Mouse (Mus musculus) bone marrow, adult 2 months (tissue): Measurements from ENCODE around the gene Patj. TPM values are rescaled to one million over a fixed set of nuclear protein-coding genes. Genes with fewer than 3 reads are reported as not detected.

Experiments
- H3K27ac ChIP-seq: fragments of 200-500 bp; 2 replicates; pipeline ENCODE4 v1.5.1; 2012; ENCODE audit warnings: low read depth, mild to moderate bottlenecking, control low read depth, inconsistent platforms, low read length; ENCODE audit not compliant: control insufficient read depth, poor library complexity, insufficient read depth
- H3K4me1 ChIP-seq: fragments of 200-500 bp; 2 replicates; pipeline ENCODE4 v1.6.1; 2011; ENCODE audit warnings: low read length; ENCODE audit not compliant: control insufficient read depth, insufficient read depth
- H3K4me3 ChIP-seq: fragments of 200-500 bp; replicated peaks from 2 replicates; pipeline ENCODE3; 2011; ENCODE audit warnings: mild to moderate bottlenecking, low read depth, low read length, control low read depth; ENCODE audit not compliant: control insufficient read depth
- CTCF ChIP-seq: fragments of 200-500 bp; IDR thresholded peaks from 2 replicates; pipeline ENCODE4 v1.5.1; 2011; ENCODE audit warnings: low read length, control low read depth; ENCODE audit not compliant: control insufficient read depth, insufficient read depth
- POLR2A ChIP-seq: fragments of 200-500 bp; IDR thresholded peaks from 2 replicates; pipeline ENCODE4 v1.6.1; 2011; ENCODE audit warnings: low read depth, mild to moderate bottlenecking, control low read depth, low read length, borderline replicate concordance; ENCODE audit not compliant: control insufficient read depth
- WGBS: fragments of 180-500 bp; shearing (Covaris S2); methylation state at CpG from one replicate; pipeline ENCODE4 v1.1.7; 2018; 5-methylcytosine and 5-hydroxymethylcytosine counted together
- polyA plus RNA-seq: library from polyadenylated mRNA; stranded (reverse); fragments of >200 nt; gene quantifications from 2 replicates; pipeline ENCODE4 v1.2.4, GENCODE M21; 2011; ENCODE audit warnings: low replicate concordance; ENCODE audit not compliant: missing spikeins, insufficient read depth, insufficient read length

The Patj gene
- polyA plus RNA-seq, 1 experiment: 2.8 TPM

DNA sequence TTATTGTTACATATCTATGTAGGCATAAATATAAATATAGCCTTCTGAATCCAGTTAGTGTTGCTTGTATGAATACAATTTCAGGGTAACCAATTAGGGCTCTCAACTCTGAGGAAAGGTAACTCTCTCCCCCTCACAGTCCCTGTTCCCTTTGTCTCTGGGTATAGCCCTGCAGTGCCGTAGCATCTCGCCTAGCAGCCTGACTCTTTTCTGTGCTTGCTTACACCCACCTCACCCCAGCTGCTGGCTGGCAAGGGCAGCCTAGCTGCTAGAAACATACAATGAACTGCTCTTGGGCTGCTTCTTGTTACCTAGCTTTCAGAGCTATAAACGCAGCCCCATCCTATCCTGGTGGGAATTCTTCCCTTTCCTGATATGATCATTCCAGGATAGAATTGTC lies 147.4 kb downstream of the Patj start:
- Histone ChIP-seq H3K4me3 (no peak overlapping the region), H3K27ac (no peak overlapping the region), H3K4me1 (no peaks in the 10 kb centered on the region)
- TF ChIP-seq POLR2A: no peak
- TF ChIP-seq CTCF: no peak
- 81% methylated on average over 3 of the region's 3 CpGs for WGBS

DNA sequence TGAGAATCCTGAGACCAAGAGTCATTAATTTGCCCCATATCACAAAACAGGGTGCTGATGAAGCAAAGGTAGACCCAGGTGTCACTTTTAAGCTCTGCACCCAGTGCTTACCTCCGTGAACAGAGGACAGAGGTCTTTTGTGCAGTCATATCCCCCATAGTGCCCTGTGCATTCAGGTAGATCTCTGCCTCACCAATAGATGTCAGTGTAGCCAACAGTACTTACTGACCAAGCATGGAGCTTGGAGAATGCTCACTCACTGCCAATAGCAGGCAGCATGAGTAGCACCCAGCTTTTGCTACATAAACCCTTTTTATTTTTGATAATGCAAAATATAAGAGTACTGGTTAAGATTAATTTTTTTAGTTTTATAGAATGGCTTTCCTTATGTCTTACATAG lies 149.8 kb downstream of the Patj start:
- Histone ChIP-seq H3K4me3 (no peak overlapping the region), H3K4me1 (no peaks in the 10 kb centered on the region), H3K27ac (no peak overlapping the region)
- no peak for TF ChIP-seq POLR2A
- no peak for TF ChIP-seq CTCF
- 43% methylated on average over 1 of the region's 1 CpGs for WGBS

DNA sequence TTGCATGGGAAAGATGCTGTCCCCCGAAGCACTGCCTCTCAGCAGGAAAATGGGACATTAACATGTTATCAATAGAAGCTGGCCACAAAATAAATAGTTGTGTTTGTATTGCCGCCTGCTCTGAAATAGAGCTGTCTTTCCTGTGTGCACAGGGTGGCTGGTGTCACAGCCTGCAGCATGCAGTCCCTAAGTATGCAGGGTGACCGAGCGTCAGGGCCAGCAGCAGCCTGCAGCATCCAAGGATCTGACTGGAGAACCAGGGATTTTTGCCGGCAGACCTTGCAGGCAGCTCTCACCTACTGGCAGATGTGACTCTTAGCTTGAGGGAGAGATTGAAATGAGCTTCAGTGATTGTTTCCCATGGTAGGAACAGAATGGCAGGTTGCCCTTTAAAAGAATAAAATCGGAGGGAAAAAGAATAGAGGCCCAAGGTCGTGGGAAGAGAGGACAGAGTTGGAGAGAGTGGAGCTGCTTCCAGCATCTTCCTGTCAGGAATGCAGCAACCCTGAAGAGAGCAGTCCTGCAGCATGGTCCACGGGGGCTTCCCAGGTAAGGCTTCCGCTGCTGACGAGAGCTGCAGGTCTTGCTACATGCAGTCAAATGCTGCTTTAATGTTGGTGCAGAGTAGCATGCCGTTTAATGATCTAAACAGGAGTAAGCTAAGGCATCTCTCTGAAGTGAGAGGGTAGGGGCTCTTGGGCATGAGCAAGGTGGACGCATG lies 151.0 kb downstream of the Patj start:
- Histone ChIP-seq H3K4me1 (no peaks in the 10 kb centered on the region), H3K27ac (no peak overlapping the region), H3K4me3 (no peak overlapping the region)
- WGBS: 79% methylated on average over 12 of the region's 12 CpGs
- TF ChIP-seq POLR2A (no peak), CTCF (no peak)

DNA sequence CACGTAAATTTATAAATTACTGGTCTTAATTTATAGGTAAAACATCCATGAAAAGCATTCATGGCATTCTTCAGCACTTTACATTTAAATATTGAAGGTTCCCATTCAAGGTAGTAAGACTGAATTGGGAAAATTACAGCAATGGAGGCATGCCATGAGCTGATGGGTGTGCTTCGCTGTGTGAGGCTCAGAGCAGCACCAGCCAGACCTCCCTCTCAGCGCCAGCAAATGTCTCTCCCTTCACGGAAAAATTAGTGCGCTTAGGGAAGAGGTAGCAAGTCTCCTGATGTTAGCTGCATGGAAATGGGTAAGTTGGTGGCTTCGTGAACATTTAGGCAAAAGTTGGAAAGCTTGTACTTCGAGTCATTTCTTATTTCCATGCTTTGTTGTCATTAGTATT lies 153.9 kb downstream of the Patj start:
- TF ChIP-seq POLR2A: no peak
- no peak for TF ChIP-seq CTCF
- Histone ChIP-seq H3K27ac (no peak overlapping the region), H3K4me1 (no peaks in the 10 kb centered on the region), H3K4me3 (no peak overlapping the region)
- WGBS: 77% methylated on average over 7 of the region's 7 CpGs

GRCm38 (mm10) chr4:98550116-98550515 lies 154.5 kb downstream of the Patj start:
- TF ChIP-seq POLR2A (no peak), CTCF (no peak)
- Histone ChIP-seq H3K4me3 (no peak overlapping the region), H3K4me1 (no peaks in the 10 kb centered on the region), H3K27ac (no peak overlapping the region)
- 81% methylated on average over 5 of the region's 5 CpGs for WGBS

DNA sequence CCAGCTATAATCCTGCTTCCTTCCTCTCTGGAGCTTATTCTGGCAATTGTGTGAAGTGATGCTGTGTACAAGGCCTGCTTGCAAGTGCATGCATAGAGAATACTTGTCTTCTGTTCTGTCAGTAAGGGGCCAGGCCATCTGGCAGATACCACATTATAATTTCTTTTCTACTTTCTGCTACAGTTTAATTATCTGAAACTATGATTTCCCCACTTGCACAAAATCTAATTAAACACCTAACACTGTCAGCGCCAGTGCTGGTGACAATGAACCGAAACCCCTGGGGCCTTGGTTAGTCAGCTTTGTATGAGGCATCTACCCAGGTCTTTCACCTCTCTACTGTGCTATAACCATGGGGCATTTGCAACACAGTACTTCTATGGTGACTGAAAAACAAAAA lies 160.1 kb downstream of the Patj start:
- H3K4me1 ChIP-seq: no peaks in the 10 kb centered on the region
- no peak overlapping the region for H3K27ac ChIP-seq
- TF ChIP-seq CTCF: no peak
- TF ChIP-seq POLR2A: no peak
- 89% methylated on average over 2 of the region's 2 CpGs for WGBS
- no peak overlapping the region for H3K4me3 ChIP-seq

DNA sequence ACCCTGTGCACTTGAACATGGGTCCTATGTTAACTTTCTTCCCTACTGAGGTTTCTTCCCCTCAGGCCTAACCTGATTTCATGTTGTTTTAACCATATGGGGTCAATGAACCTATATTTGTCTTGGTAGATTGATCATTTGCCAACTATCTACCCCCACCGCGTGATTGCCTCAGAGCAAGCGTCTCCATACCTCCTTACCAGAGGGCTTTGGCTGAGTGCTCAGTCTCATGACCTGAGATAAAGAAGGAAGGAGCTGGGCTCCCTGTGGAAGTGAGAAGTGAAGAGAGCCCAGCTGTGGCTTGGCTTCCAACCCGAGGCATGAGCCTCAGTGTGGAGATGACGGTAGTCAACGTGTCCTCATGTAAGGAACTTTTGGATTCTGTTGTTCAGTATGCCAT lies 160.9 kb downstream of the Patj start:
- Histone ChIP-seq H3K4me3 (no peak overlapping the region), H3K27ac (no peak overlapping the region), H3K4me1 (no peaks in the 10 kb centered on the region)
- 92% methylated on average over 6 of the region's 6 CpGs for WGBS
- TF ChIP-seq POLR2A (no peak), CTCF (no peak)

DNA sequence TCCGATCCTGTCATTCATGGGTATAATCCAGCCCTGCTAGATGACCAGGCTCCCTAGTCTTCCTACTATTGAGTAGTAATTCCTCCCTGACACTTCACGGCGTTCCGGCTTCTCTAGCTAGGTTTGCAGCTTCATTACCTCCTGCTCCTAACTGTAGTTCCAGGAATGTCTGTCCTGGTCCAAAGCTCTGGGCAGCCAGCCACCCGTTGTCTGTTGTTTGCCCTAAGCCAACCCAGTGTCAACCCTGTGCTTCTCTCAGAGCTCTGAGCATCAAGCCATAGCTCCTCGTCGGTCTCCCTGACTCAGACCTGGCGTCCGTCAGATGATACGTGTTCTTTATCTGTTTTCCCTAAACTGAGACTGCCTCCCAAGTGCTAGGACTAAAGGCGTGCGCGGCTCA lies 161.6 kb downstream of the Patj start:
- TF ChIP-seq CTCF: no peak
- TF ChIP-seq POLR2A: no peak
- Histone ChIP-seq H3K4me3 (no peak overlapping the region), H3K27ac (no peak overlapping the region), H3K4me1 (no peaks in the 10 kb centered on the region)
- WGBS: 92% methylated on average over 13 of the region's 13 CpGs
